Mouse (Mus musculus) cortical plate, adult 2 months (tissue): ENCODE results near the gene Gm9958.

Experiments
- CTCF ChIP-seq: fragments of 200-500 bp; IDR thresholded peaks from 2 replicates; pipeline ENCODE4 v1.5.1; 2011; ENCODE audit warnings: mild to moderate bottlenecking, control low read depth, low read length; ENCODE audit not compliant: insufficient read depth; ENCODE audit errors: extremely low read depth
- POLR2A ChIP-seq: fragments of 200-500 bp; IDR thresholded peaks from 2 replicates; pipeline ENCODE4 v1.6.1; 2011; ENCODE audit warnings: mild to moderate bottlenecking, low read length, control low read depth; ENCODE audit not compliant: insufficient read depth; ENCODE audit errors: extremely low read depth

GRCm38 (mm10) chr5:90339129-90339952 is 27.7 kb upstream of the Gm9958 start:
- TF ChIP-seq POLR2A, result no peak
- no peak for TF ChIP-seq CTCF
